Mouse (Mus musculus): ENCODE measurements at regions not wholly inside any gene's neighbourhood (a gene's known extent, or its start where the extent isn't known, plus 50 kb on each side); places are given as distances from the start of the nearest gene placed in this dataset.

- no peak for TF ChIP-seq CTCF (conservative IDR thresholded peaks at IDR 0.05; ENCODE audit: insufficient read depth, insufficient read length, low read depth, low read length)
- no peak for TF ChIP-seq POLR2A (IDR thresholded peaks at IDR 0.05; ENCODE audit: low read depth, low read length)
Observed at GRCm38 (mm10) chr6:31069243-31069642, 110.4 kb upstream of the Klf14 start.

Measured in kidney, adult 2 months (tissue).